Mouse (Mus musculus) CD4-positive, CD25-positive, alpha-beta regulatory T cell, adult 4 months (primary cell): ENCODE data around the gene Olfr1419. TPM values are rescaled to one million over a fixed set of nuclear protein-coding genes. Genes with fewer than 3 reads are reported as not detected.

Source experiments
- polyA plus RNA-seq, 2 experiments: library from polyadenylated mRNA; unstranded; fragments of 100-300 nt; shearing (Covaris generic); gene quantifications; one replicate each; pipeline ENCODE4 v1.2.1; 2017

The Olfr1419 gene
- polyA plus RNA-seq, 2 experiments from 2014 or later, result not detected

Other genes with a start within 250 kb of the Olfr1419 start
- not detected for gene Ms4a3, start 234.3 kb downstream of the Olfr1419 start, polyA plus RNA-seq
- not detected for gene Oosp2, start 214.5 kb downstream of the Olfr1419 start, polyA plus RNA-seq
- not detected for gene Oosp1, start 184.0 kb downstream of the Olfr1419 start, polyA plus RNA-seq
- not detected for gene Oosp3, start 178.1 kb downstream of the Olfr1419 start, polyA plus RNA-seq
- gene Gif, start 127.6 kb downstream of the Olfr1419 start, polyA plus RNA-seq, result not detected
- gene Mrpl16, start 104.7 kb downstream of the Olfr1419 start, polyA plus RNA-seq, result 10 to 100 TPM; 39.7 to 40.2 TPM
- 1 to 10 TPM; 2.5 to 2.6 TPM for gene Stx3, start 55.7 kb downstream of the Olfr1419 start, polyA plus RNA-seq
- gene Olfr1417, start 35.9 kb downstream of the Olfr1419 start, polyA plus RNA-seq, result not detected
- not detected for gene Olfr1418, start 14.0 kb downstream of the Olfr1419 start, polyA plus RNA-seq
- gene Olfr1420, start 11.5 kb upstream of the Olfr1419 start, polyA plus RNA-seq, result under 1 TPM in 1 of 2 experiments, not detected in 1; 0.42 TPM
- gene Patl1, start 37.3 kb upstream of the Olfr1419 start, polyA plus RNA-seq, result 10 to 100 TPM; 17.6 to 18.1 TPM
- 1 to 10 TPM; 5.5 to 8.0 TPM for gene Osbp, start 90.8 kb upstream of the Olfr1419 start, polyA plus RNA-seq
- gene Olfr1423, start 166.2 kb upstream of the Olfr1419 start, polyA plus RNA-seq, result under 1 TPM in 1 of 2 experiments, not detected in 1; 0.05 TPM
- not detected for gene Olfr1424, start 187.6 kb upstream of the Olfr1419 start, polyA plus RNA-seq
- not detected for gene Olfr1425, start 202.6 kb upstream of the Olfr1419 start, polyA plus RNA-seq
- gene Olfr1426, start 216.9 kb upstream of the Olfr1419 start, polyA plus RNA-seq, result not detected
- not detected for gene Olfr1427, start 228.2 kb upstream of the Olfr1419 start, polyA plus RNA-seq
- gene Olfr1428, start 240.8 kb upstream of the Olfr1419 start, polyA plus RNA-seq, result not detected
- gene Olfr76, start 248.1 kb upstream of the Olfr1419 start, polyA plus RNA-seq, result not detected